Mouse (Mus musculus) C2C12 (cell line): ENCODE results near the gene Slc44a2. TPM values are rescaled to one million over a fixed set of nuclear protein-coding genes. Genes with fewer than 3 reads are reported as not detected.

ENCODE experiments used
- H3K27me3 ChIP-seq: one replicate; pipeline ENCODE4 v1.6.1; 2011; ENCODE audit not compliant: control insufficient read depth, insufficient read depth, insufficient read length
- H3K36me3 ChIP-seq: one replicate; pipeline ENCODE4 v1.6.1; 2011; ENCODE audit not compliant: control insufficient read depth, insufficient read depth
- H3K4me3 ChIP-seq: one replicate; pipeline ENCODE4 v1.5.1; 2011; ENCODE audit warnings: mild to moderate bottlenecking, control low read depth; ENCODE audit not compliant: poor library complexity, insufficient read depth, severe bottlenecking
- H3K79me2 ChIP-seq: one replicate; pipeline ENCODE4 v1.6.1; 2011; ENCODE audit not compliant: control insufficient read depth, insufficient read depth
- H3K79me3 ChIP-seq: one replicate; pipeline ENCODE4 v1.6.1; 2011; ENCODE audit warnings: low read depth, control low read depth
- H3ac ChIP-seq: one replicate; pipeline ENCODE3; 2011; ENCODE audit warnings: low read depth; ENCODE audit not compliant: control insufficient read depth, insufficient read length
- CEBPB ChIP-seq: IDR thresholded peaks from one replicate; pipeline ENCODE4 v1.6.1; 2011; ENCODE audit warnings: low read depth, mild to moderate bottlenecking, control low read depth, moderate library complexity
- CTCF ChIP-seq: IDR thresholded peaks from one replicate; pipeline ENCODE4 v1.5.1; 2011; ENCODE audit not compliant: control insufficient read depth, insufficient read depth, insufficient read length
- FOSL1 ChIP-seq: IDR thresholded peaks from one replicate; pipeline ENCODE4 v1.8.0; 2011; ENCODE audit warnings: mild to moderate bottlenecking, low read length; ENCODE audit not compliant: poor library complexity, insufficient read depth, severe bottlenecking
- MAX ChIP-seq: IDR thresholded peaks from one replicate; pipeline ENCODE4 v1.6.1; 2011; ENCODE audit warnings: mild to moderate bottlenecking, control low read depth
- MYOD1 ChIP-seq: IDR thresholded peaks from one replicate; pipeline ENCODE4 v1.6.1; 2011; ENCODE audit warnings: low read depth; ENCODE audit not compliant: control insufficient read depth, insufficient read length
- MYOG ChIP-seq: IDR thresholded peaks from one replicate; pipeline ENCODE4 v1.6.1; 2011; ENCODE audit not compliant: control insufficient read depth, insufficient read length; ENCODE audit errors: extremely low read depth
- USF1 ChIP-seq: IDR thresholded peaks from one replicate; pipeline ENCODE4 v1.6.1; 2011; ENCODE audit warnings: low read depth, mild to moderate bottlenecking, control low read depth, moderate library complexity
- polyA plus RNA-seq: library from polyadenylated mRNA; unstranded; fragments of >200 nt; fragmentation: generic; extraction: Trizol; gene quantifications from one replicate; pipeline ENCODE4 v1.2.1, GENCODE M21; 2012; ENCODE audit warnings: missing spikeins

Slc44a2 gene
- polyA plus RNA-seq, 1 experiment, result 221 TPM

DNA sequence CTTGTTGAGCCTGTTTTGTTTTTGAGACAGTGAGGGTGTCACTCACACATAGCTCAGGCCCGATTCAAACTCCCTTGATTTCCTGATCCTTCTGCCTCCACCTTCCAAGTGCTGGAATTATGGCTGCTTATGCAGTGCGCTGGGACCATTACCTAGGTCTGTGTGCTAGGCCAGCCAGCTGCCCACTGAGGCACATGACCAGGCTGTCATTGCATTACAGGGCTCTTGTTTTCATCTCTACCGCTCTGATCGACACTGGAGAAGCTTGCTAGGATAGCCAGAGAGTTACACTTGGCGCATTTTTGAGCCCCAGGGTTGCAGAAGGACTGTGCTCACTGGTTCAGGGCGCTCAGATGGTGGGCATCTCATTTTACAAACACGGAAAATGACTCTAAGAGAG lies 8.8 kb upstream of the Slc44a2 start:
- no peak overlapping the region for H3ac ChIP-seq
- H3K36me3 ChIP-seq, result no peaks in the 10 kb centered on the region
- no peaks in the 10 kb centered on the region for H3K79me3 ChIP-seq
- H3K4me3 ChIP-seq, result no peak overlapping the region
- H3K27me3 ChIP-seq, result no peaks in the 10 kb centered on the region
- TF ChIP-seq CTCF (no peak), CEBPB (no peak), MYOG (no peak), MYOD1 (no peak), MAX (no peak)
- no peaks in the 10 kb centered on the region for H3K79me2 ChIP-seq

DNA sequence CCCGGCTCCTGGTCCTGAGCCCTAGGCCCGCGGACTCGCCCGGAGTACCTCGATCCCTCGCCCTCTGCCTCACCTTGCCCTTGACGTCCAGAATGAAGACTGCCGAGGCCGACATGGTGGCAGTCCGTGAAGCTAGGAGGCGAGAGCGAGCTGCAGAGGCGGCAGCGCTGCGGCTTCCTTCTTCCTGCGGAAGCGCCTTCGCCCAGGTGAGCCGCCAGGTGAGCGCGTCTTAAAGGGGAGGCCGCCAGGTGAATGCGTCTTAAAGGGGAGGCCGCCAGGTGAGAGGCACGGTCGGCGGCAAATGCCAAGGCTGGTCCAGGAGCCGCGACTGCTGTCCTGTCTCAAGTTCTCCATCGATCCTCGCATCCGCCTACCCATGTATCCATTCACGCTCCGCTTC lies 8.4 kb upstream of the Slc44a2 start, which contains the start of gene Ap1m2:
Gene Ap1m2 (minus strand): TSS at position 204 of the 400 bp plus-strand sequence.
- no peak for TF ChIP-seq CTCF
- TF ChIP-seq CEBPB, result no peak

DNA sequence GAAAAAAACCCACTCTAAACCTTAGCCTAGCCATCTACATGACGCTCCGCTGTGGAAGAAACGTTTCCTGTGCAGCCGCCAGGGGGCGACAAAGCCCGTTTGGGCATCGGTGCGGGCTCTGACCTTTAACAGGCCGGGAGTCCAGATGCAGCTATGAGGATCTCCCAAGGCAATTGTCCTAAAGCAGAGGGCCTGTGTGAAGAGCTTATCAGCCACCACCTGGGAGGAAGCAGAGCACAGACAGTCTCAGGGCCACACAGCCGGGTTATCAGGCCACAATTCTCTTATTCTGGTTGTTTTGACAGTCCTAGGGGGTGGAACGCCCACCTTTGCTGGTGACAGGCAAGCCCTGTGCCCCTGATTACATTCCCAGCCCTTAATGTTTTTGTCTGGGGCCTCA lies 7.1 kb upstream of the Slc44a2 start:
- Histone ChIP-seq H3ac (no peak overlapping the region), H3K36me3 (no peaks in the 10 kb centered on the region), H3K4me3 (no peak overlapping the region), H3K79me3 (no peaks in the 10 kb centered on the region), H3K79me2 (no peaks in the 10 kb centered on the region), H3K27me3 (no peaks in the 10 kb centered on the region)
- TF ChIP-seq USF1 (no peak), CTCF (peak; percentile 88)

More for the DNA sequence above, 8.4 kb upstream of the Slc44a2 start, which contains the start of gene Ap1m2:
- Histone ChIP-seq H3K27me3 (no peaks in the 10 kb centered on the region), H3K79me2 (no peaks in the 10 kb centered on the region), H3K79me3 (no peaks in the 10 kb centered on the region), H3K4me3 (no peak within 1 kb of the TSS), H3K36me3 (no peaks in the 10 kb centered on the region), H3ac (no peak within 1 kb of the TSS)

DNA sequence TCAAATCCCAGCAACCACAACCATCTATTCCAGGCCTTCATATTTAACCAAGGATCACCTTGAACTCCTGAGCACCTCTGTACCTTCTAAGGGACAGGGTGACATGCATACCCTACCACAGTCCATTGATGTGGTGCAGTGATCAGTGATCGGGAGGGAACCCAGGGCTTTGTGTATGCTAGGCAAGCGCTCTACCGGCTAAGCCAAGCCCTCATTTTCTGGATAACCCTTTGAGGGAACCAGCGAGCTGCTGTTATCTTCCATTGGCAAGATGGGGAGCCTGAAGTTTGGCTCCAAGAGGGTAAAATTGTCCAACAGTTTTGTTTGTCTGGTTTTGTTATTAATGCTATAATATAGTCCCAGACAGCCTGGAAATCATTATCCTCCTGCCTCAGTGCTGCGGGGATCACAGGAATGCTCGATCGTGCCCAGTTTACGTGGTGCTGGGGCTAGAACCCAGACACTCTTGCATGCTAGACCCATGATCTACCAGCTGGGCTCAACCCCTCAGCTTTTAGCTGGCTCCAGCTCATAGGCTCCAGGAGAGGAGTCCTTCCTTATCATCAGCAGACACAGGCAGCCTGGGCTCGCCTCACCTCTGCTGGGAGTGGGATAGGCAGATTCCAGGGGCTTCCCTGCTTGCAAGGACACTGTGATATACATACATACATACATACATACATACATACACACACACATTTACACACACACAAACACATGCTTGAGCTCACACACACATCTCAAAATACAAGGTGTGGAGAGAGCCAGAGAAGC lies 5.9 kb upstream of the Slc44a2 start:
- no peak overlapping the region for H3ac ChIP-seq
- no peaks in the 10 kb centered on the region for H3K79me2 ChIP-seq
- H3K79me3 ChIP-seq, result no peaks in the 10 kb centered on the region
- H3K36me3 ChIP-seq, result no peaks in the 10 kb centered on the region
- H3K27me3 ChIP-seq, result no peaks in the 10 kb centered on the region
- TF ChIP-seq MAX (no peak), FOSL1 (no peak), CEBPB (no peak), MYOD1 (no peak), MYOG (no peak), CTCF (no peak), USF1 (no peak)
- H3K4me3 ChIP-seq, result no peak overlapping the region

DNA sequence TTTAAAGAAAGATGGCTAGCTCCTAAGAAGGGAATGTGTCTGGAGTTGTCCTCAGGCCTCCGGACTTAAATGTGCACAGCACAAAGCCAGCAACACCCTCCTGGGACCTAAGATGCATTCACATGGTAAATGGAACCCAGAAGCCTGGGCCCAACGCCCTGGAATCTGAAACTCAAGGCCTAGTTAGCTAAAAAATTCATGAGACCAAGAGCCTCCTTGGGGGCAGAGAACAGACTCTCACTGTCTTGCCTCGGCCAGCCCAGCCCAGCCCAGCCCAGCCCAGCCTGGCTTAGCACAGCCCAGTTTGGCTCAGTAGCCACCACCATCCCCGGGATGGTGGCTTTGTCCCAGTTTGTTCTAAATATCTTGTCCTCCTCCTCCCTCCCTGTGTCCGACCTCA lies 5.1 kb upstream of the Slc44a2 start:
- Histone ChIP-seq H3ac (no peak overlapping the region), H3K36me3 (no peaks in the 10 kb centered on the region), H3K27me3 (no peaks in the 10 kb centered on the region), H3K79me3 (no peaks in the 10 kb centered on the region), H3K79me2 (no peaks in the 10 kb centered on the region), H3K4me3 (no peak overlapping the region)
- TF ChIP-seq MYOG, result no peak
- no peak for TF ChIP-seq CEBPB
- no peak for TF ChIP-seq CTCF
- no peak for TF ChIP-seq MAX
- TF ChIP-seq USF1, result no peak
- no peak for TF ChIP-seq FOSL1
- TF ChIP-seq MYOD1, result no peak

DNA sequence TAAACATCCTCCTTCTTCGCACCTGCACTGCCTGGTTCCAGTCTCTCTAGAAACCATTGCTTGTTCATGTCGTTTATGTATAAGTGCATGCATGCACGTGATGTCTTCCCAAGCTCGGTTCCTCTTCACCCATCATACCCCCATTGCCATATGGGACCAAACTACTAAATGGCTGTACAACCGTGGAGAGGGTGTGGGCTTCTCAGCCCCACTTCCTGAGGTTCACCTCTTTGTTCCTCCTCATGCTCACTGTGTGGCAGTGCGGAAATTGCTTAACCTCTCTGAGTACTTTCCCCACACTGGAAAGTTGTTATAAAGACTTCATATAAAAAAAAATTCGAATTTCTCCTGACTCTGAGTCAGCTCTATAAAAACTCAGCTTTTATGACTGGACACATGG lies 3.8 kb upstream of the Slc44a2 start:
- Histone ChIP-seq H3K79me2 (peaks cover 10% of the 10 kb centered on the region), H3K4me3 (no peak overlapping the region), H3K79me3 (peaks cover 10% of the 10 kb centered on the region), H3K27me3 (no peaks in the 10 kb centered on the region), H3ac (no peak overlapping the region), H3K36me3 (no peaks in the 10 kb centered on the region)
- no peak for TF ChIP-seq FOSL1
- no peak for TF ChIP-seq USF1
- no peak for TF ChIP-seq MAX
- no peak for TF ChIP-seq CEBPB
- no peak for TF ChIP-seq CTCF
- no peak for TF ChIP-seq MYOG
- no peak for TF ChIP-seq MYOD1
